Mouse (Mus musculus): ENCODE results near the gene Gm4881.

GRCm38 (mm10) chr7:24892125-24892583, 52.1 kb downstream of the Gm4881 start:
- TF ChIP-seq CTCF (IDR thresholded peaks at IDR 0.05; ENCODE audit: low read depth) (no peak), EP300 (IDR thresholded peaks at IDR 0.05; ENCODE audit: low read depth) (no peak)

Measured in liver, postnatal 0 days (tissue).